In the genomic region with DNA sequence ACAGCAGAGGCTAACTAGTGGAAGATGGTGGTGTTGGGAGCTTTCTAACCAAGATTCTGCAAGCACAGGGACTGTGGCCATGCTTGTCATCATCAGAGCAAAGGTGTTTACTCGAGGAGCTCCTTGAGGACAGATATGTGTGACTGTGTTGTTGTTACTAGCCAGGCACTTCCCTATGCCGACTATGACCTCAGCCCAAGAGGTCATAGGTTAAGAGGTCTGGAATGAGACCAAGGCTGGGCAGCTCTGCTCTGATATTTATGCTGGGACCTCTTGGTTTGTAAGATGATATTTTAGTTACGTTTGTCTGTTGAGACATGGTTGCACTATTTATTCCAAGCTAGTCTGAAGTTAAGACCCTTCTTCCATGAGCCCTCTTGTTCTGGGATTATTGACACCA, we compare ENCODE assay signal across 17 mouse cellular contexts.
"Had no signal": no experiment of that assay in that cellular context is flagged by ENCODE, and none has a peak within 500 bp of the region (broad histone marks: within the 10 kb centered on the region; RNA-seq: fewer than 3 reads in every experiment).

No protein-coding gene starts in this region.

- DNase-seq: left cerebral cortex, postnatal 4 days; liver; liver, embryonic 13.5 days; liver, postnatal 0 days; lung, adult 18-20 months; lung, adult 2 months; lung, embryonic 14.5 days; lung, postnatal 10 days; lung, postnatal 14 days; lung, postnatal 36 days; lung, postnatal 4 days; midbrain, embryonic 14.5 days had no signal

- ATAC-seq: liver, embryonic 12.5 days; liver, postnatal 0 days; lung, postnatal 0 days; midbrain, embryonic 13.5 days; midbrain, embryonic 15.5 days; midbrain, embryonic 16.5 days had no signal
